Mouse (Mus musculus): ENCODE results near the gene Daam1. TPM values are rescaled to one million over a fixed set of nuclear protein-coding genes. Genes with fewer than 3 reads are reported as not detected.

Daam1 gene
- polyA plus RNA-seq, 1 experiment from 2014 or later, result 5.3 TPM

GRCm38 (mm10) chr12:71972619-71973266, 141.9 kb downstream of the Daam1 start:
- Histone ChIP-seq H3K4me1 (replicated peaks; ENCODE audit: control insufficient read depth, insufficient read depth, low read length) (no peaks in the 10 kb centered on the region; the same call in 1 of the 2 replicates), H3K9ac (ENCODE audit: low read depth, low read length) (no peak overlapping the region), H3K4me3 (ENCODE audit: low read depth, low read length) (no peak overlapping the region), H3K27me3 (replicated peaks; ENCODE audit: control insufficient read depth, insufficient read depth, low read length) (no peaks in the 10 kb centered on the region), H3K9me3 (ENCODE audit: control insufficient read depth) (no peaks in the 10 kb centered on the region), H3K4me2 (replicated peaks; ENCODE audit: low read depth) (no peak overlapping the region), H3K27ac (ENCODE audit: low read depth, low read length) (no peak overlapping the region), H3K36me3 (ENCODE audit: control insufficient read depth, insufficient read depth) (peaks cover 29% of the 10 kb centered on the region)
- no peak for ATAC-seq
- 57% methylated on average over 12 of the region's 12 CpGs for WGBS
- no peak for TF ChIP-seq CTCF (IDR thresholded peaks at IDR 0.05; ENCODE audit: low read depth)

DNA sequence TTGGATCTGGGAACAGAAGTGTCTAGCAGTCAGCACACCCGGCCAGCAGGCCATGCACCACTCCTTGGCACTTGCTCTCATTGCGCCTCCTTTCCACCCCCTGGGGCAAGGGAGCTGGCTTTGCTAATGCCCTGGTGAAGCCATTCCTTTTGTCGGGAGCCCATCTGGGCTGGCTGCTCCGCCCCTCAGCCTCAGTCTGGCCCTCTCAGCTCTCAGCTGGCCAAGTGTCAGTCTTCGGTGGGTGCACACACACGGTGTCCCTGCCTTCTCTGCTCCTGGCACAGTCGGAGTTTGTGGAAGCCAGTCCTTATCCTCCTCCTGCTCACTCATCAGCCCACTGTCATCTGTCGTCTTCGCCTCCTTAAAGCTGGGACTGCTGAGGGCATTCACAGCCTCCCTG, 142.7 kb downstream of the Daam1 start:
- TF ChIP-seq CTCF (IDR thresholded peaks at IDR 0.05; ENCODE audit: low read depth), result no peak
- no peaks in the 10 kb centered on the region; the same call in 1 of the 2 replicates for H3K4me1 ChIP-seq (replicated peaks; ENCODE audit: control insufficient read depth, insufficient read depth, low read length)
- peaks cover 36% of the 10 kb centered on the region for H3K36me3 ChIP-seq (ENCODE audit: control insufficient read depth, insufficient read depth)
- 74% methylated on average over 9 of the region's 9 CpGs for WGBS
- H3K4me2 ChIP-seq (replicated peaks; ENCODE audit: low read depth), result no peak overlapping the region
- H3K27me3 ChIP-seq (replicated peaks; ENCODE audit: control insufficient read depth, insufficient read depth, low read length), result no peaks in the 10 kb centered on the region
- ATAC-seq, result no peak
- no peak overlapping the region for H3K9ac ChIP-seq (ENCODE audit: low read depth, low read length)
- H3K9me3 ChIP-seq (ENCODE audit: control insufficient read depth), result no peaks in the 10 kb centered on the region
- H3K4me3 ChIP-seq (ENCODE audit: low read depth, low read length), result no peak overlapping the region
- H3K27ac ChIP-seq (ENCODE audit: low read depth, low read length), result no peak overlapping the region

- 67% methylated on average over 1 of the region's 1 CpGs for WGBS
- no peak for ATAC-seq
- TF ChIP-seq CTCF (IDR thresholded peaks at IDR 0.05; ENCODE audit: low read depth), result no peak
- Histone ChIP-seq H3K36me3 (ENCODE audit: control insufficient read depth, insufficient read depth) (peaks cover 39% of the 10 kb centered on the region), H3K4me1 (replicated peaks; ENCODE audit: control insufficient read depth, insufficient read depth, low read length) (no peaks in the 10 kb centered on the region; the same call in 1 of the 2 replicates), H3K27me3 (replicated peaks; ENCODE audit: control insufficient read depth, insufficient read depth, low read length) (no peaks in the 10 kb centered on the region), H3K4me2 (replicated peaks; ENCODE audit: low read depth) (no peak overlapping the region), H3K9me3 (ENCODE audit: control insufficient read depth) (no peaks in the 10 kb centered on the region), H3K27ac (ENCODE audit: low read depth, low read length) (no peak overlapping the region), H3K4me3 (ENCODE audit: low read depth, low read length) (no peak overlapping the region), H3K9ac (ENCODE audit: low read depth, low read length) (no peak overlapping the region)
These were observed 144.7 kb downstream of the Daam1 start for GRCm38 (mm10) chr12:71975626-71976025.

GRCm38 (mm10) chr12:71976361-71976960, 145.6 kb downstream of the Daam1 start:
- 54% methylated on average over 7 of the region's 7 CpGs for WGBS
- no peaks in the 10 kb centered on the region for H3K9me3 ChIP-seq (ENCODE audit: control insufficient read depth)
- no peak overlapping the region for H3K9ac ChIP-seq (ENCODE audit: low read depth, low read length)
- TF ChIP-seq CTCF (IDR thresholded peaks at IDR 0.05; ENCODE audit: low read depth), result no peak
- no peaks in the 10 kb centered on the region for H3K27me3 ChIP-seq (replicated peaks; ENCODE audit: control insufficient read depth, insufficient read depth, low read length)
- no peak overlapping the region for H3K4me2 ChIP-seq (replicated peaks; ENCODE audit: low read depth)
- H3K27ac ChIP-seq (ENCODE audit: low read depth, low read length), result no peak overlapping the region
- no peaks in the 10 kb centered on the region; the same call in 1 of the 2 replicates for H3K4me1 ChIP-seq (replicated peaks; ENCODE audit: control insufficient read depth, insufficient read depth, low read length)
- no peak overlapping the region for H3K4me3 ChIP-seq (ENCODE audit: low read depth, low read length)
- ATAC-seq, result no peak
- H3K36me3 ChIP-seq (ENCODE audit: control insufficient read depth, insufficient read depth), result peaks cover 42% of the 10 kb centered on the region

DNA sequence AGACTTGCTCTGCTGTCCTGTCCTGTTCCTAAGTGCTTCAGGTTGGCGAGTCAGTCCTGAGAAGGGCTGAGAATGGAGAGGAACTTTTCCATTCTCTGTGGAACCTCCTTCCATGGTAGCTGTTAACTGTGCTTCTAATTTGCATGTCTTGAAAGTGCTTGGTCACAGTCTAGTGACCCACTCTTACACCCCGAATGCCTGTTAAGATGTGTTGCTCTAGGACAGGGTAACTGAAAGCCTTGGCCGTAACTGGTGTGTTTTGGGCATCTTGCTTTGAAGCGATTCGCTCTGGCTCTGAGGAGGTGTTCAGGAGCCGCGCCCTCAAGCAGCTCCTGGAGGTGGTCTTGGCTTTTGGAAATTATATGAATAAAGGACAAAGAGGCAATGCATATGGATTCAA, 146.5 kb downstream of the Daam1 start:
- WGBS, result 94% methylated on average over 7 of the region's 7 CpGs
- no peak overlapping the region for H3K9ac ChIP-seq (ENCODE audit: low read depth, low read length)
- no peak overlapping the region for H3K4me2 ChIP-seq (replicated peaks; ENCODE audit: low read depth)
- peaks cover 48% of the 10 kb centered on the region for H3K36me3 ChIP-seq (ENCODE audit: control insufficient read depth, insufficient read depth)
- ATAC-seq, result no peak
- no peaks in the 10 kb centered on the region; the same call in 1 of the 2 replicates for H3K4me1 ChIP-seq (replicated peaks; ENCODE audit: control insufficient read depth, insufficient read depth, low read length)
- H3K9me3 ChIP-seq (ENCODE audit: control insufficient read depth), result no peaks in the 10 kb centered on the region
- H3K27me3 ChIP-seq (replicated peaks; ENCODE audit: control insufficient read depth, insufficient read depth, low read length), result no peaks in the 10 kb centered on the region
- no peak overlapping the region for H3K4me3 ChIP-seq (ENCODE audit: low read depth, low read length)
- no peak overlapping the region for H3K27ac ChIP-seq (ENCODE audit: low read depth, low read length)
- TF ChIP-seq CTCF (IDR thresholded peaks at IDR 0.05; ENCODE audit: low read depth), result no peak

DNA sequence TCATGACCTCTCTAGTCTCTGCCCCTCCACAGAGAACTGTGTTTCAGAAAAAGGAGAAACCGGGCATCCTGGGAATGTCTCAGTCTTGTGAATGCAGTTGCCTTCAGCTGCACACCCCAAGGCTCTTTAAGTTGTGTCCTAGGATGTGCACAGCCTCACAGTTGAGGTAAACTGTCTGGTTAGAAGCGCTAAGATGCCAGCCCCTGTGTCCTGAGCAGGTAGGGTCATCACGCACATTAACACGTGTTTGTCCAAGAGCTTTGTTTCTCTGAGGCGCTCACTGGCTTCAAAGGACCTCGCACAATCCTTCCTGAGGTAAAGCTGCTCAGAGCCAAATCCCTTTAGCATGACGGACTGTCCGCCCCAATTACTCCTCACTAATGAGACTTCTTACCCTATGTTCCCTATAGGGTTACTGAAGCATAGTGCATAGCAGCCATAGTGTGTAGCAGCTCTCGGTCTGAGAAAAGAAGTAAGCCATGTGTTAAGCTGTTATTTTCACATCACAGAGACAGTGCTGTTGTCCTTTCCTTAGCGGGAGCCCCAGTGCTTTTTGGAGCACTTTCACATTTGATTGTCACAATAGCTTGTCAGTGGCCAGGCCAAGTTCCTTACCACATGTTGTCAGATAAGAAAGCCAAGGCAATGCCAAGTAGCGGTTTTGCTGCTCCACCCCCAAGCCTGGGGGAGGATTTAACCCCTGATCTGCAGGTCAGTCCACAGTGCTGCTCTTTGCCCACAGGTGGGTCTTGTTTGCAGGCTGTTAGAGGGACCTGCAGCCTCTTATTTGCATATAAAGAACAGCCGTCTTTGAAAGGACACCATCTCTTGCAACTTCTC, 147.9 kb downstream of the Daam1 start:
- no peaks in the 10 kb centered on the region for H3K9me3 ChIP-seq (ENCODE audit: control insufficient read depth)
- H3K27ac ChIP-seq (ENCODE audit: low read depth, low read length), result no peak overlapping the region
- no peak overlapping the region for H3K9ac ChIP-seq (ENCODE audit: low read depth, low read length)
- no peak for TF ChIP-seq CTCF (IDR thresholded peaks at IDR 0.05; ENCODE audit: low read depth)
- H3K4me1 ChIP-seq (replicated peaks; ENCODE audit: control insufficient read depth, insufficient read depth, low read length), result no peaks in the 10 kb centered on the region; the same call in 1 of the 2 replicates
- H3K4me3 ChIP-seq (ENCODE audit: low read depth, low read length), result no peak overlapping the region
- peaks cover 57% of the 10 kb centered on the region for H3K36me3 ChIP-seq (ENCODE audit: control insufficient read depth, insufficient read depth)
- no peak overlapping the region for H3K4me2 ChIP-seq (replicated peaks; ENCODE audit: low read depth)
- no peaks in the 10 kb centered on the region for H3K27me3 ChIP-seq (replicated peaks; ENCODE audit: control insufficient read depth, insufficient read depth, low read length)
- 78% methylated on average over 12 of the region's 12 CpGs for WGBS
- no peak for ATAC-seq

All from intestine, postnatal 0 days (tissue).